Mouse (Mus musculus): ENCODE data around the gene Adamtsl1.

GRCm38 (mm10) chr4:85768107-85768506 lies 254.1 kb downstream of the Adamtsl1 start:
- TF ChIP-seq CTCF (IDR thresholded peaks at IDR 0.05; ENCODE audit: low read depth, low read length): no peak
- no peak for TF ChIP-seq POLR2AphosphoS5 (IDR thresholded peaks at IDR 0.05; ENCODE audit: insufficient replicate concordance, low read depth, low read length)
- no peak for TF ChIP-seq TAL1 (conservative IDR thresholded peaks at IDR 0.05; ENCODE audit: low read depth, low read length)
- no peak for TF ChIP-seq GATA1 (IDR thresholded peaks at IDR 0.05; ENCODE audit: borderline replicate concordance, low read length)

Data from G1E (cell line).